Mouse (Mus musculus): ENCODE data around the gene Pold1. TPM values are rescaled to one million over a fixed set of nuclear protein-coding genes. Genes with fewer than 3 reads are reported as not detected.

The Pold1 gene
- polyA plus RNA-seq, 1 experiment = 18.1 TPM

DNA sequence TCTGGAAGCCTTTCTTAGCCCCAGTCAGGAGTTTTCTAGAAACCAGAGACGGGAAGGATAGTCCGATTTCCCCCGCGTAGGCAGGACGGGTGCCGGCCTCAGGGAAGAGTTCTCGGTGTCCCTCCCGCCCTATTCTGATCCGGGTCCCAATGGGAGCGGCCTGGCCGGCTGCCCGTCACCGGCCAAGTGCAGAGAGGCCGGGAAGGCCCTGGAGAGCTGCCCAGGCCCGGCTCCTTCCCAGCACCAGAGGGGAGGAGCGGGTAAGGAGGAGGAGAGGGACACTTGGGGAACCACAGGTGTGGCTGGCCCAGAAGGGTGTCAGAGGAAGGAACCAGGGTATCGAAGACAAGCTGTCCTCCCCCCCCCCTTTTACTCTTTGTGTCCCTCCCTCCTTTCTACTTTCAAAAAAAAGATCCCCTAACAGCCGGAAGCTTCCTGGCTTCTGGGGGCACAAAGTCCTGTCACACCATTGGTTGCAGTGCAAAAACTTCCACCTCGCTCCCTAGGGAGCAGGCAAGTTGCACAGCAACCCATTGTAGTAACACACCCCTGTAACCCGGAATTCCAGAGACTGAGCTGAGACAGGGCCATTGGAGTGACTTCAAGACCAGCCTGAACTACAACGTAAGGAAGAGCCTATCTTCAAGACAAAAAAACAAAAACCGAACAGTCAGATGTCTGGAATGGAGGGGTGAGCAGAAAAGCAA lies 23.4 kb downstream of the Pold1 start:
- H3K36me3 ChIP-seq (ENCODE audit: control insufficient read depth, insufficient read depth, low read length) = no peaks in the 10 kb centered on the region
- TF ChIP-seq POLR2A (IDR thresholded peaks at IDR 0.05; ENCODE audit: control insufficient read depth, low read depth, low read length) (no peak), CTCF (IDR thresholded peaks at IDR 0.05; ENCODE audit: control insufficient read depth, insufficient read depth, insufficient replicate concordance, low read depth, low read length) (no peak)
- H3K27ac ChIP-seq (ENCODE audit: control insufficient read depth, insufficient read depth, low read depth, low read length) = no peak overlapping the region
- peaks cover 20% of the 10 kb centered on the region for H3K4me1 ChIP-seq (ENCODE audit: control insufficient read depth, insufficient read depth, low read length)
- no peaks in the 10 kb centered on the region for H3K27me3 ChIP-seq (ENCODE audit: control insufficient read depth, insufficient read depth, low read length)
- no peak overlapping the region for H3K4me3 ChIP-seq (ENCODE audit: control insufficient read depth, low read depth, low read length)

- Histone ChIP-seq H3K4me1 (ENCODE audit: control insufficient read depth, insufficient read depth, low read length) (peaks cover 20% of the 10 kb centered on the region), H3K4me3 (ENCODE audit: control insufficient read depth, low read depth, low read length) (no peak within 1 kb of the TSS), H3K27me3 (ENCODE audit: control insufficient read depth, insufficient read depth, low read length) (no peaks in the 10 kb centered on the region), H3K36me3 (ENCODE audit: control insufficient read depth, insufficient read depth, low read length) (no peaks in the 10 kb centered on the region), H3K27ac (ENCODE audit: control insufficient read depth, insufficient read depth, low read depth, low read length) (no peak within 1 kb of the TSS)
- TF ChIP-seq CTCF (IDR thresholded peaks at IDR 0.05; ENCODE audit: control insufficient read depth, insufficient read depth, insufficient replicate concordance, low read depth, low read length) = no peak
- TF ChIP-seq POLR2A (IDR thresholded peaks at IDR 0.05; ENCODE audit: control insufficient read depth, low read depth, low read length) = no peak
Measured at GRCm38 (mm10) chr7:44524502-44524901, 24.1 kb downstream of the Pold1 start, which contains the start of gene Mybpc2. Gene Mybpc2 (minus strand): TSS chr7:44524656.

DNA sequence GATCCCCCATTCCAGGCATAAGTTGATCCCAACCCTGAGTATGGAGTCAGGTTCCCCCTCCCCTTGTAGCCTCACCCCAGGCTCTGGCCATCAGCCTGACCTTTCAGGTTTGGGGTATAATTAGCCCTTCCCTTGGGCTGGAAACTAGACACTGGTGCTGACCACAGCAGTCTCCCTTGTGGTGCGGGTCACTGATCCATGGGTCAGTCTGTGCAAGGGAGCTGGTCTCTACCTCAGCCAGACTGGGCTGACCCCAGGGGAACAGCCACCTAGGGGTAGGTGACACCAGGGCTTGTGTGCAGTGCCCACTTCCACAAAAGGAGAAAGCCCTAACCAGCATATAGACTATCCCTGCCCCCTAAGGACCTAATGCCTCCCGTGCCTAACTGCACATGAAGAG lies 25.6 kb downstream of the Pold1 start:
- Histone ChIP-seq H3K4me3 (ENCODE audit: control insufficient read depth, low read depth, low read length) (no peak overlapping the region), H3K27ac (ENCODE audit: control insufficient read depth, insufficient read depth, low read depth, low read length) (no peak overlapping the region), H3K27me3 (ENCODE audit: control insufficient read depth, insufficient read depth, low read length) (no peaks in the 10 kb centered on the region), H3K4me1 (ENCODE audit: control insufficient read depth, insufficient read depth, low read length) (peaks cover 20% of the 10 kb centered on the region), H3K36me3 (ENCODE audit: control insufficient read depth, insufficient read depth, low read length) (no peaks in the 10 kb centered on the region)
- TF ChIP-seq POLR2A (IDR thresholded peaks at IDR 0.05; ENCODE audit: control insufficient read depth, low read depth, low read length) (no peak), CTCF (IDR thresholded peaks at IDR 0.05; ENCODE audit: control insufficient read depth, insufficient read depth, insufficient replicate concordance, low read depth, low read length) (no peak)

DNA sequence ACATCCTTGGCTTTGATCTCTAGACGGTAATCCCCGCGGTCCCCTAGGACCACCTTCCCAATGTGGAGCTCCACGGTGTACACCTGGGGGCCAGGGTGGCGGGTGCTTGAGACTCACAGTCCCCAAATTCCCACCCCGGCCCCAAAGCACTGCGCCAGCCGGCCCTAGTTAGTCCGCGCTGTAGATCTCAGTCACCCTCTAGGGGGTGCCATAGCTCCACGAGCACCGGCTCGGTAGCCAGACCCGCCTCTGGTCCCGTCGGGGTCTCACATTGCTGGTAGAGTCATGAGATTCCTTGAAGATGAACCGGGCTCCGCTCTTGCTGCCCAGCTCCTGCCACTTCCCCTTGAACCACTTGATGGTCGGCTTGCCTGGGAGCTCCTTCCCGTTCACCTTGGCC lies 26.9 kb downstream of the Pold1 start:
- Histone ChIP-seq H3K27ac (ENCODE audit: control insufficient read depth, insufficient read depth, low read depth, low read length) (no peak overlapping the region), H3K27me3 (ENCODE audit: control insufficient read depth, insufficient read depth, low read length) (no peaks in the 10 kb centered on the region), H3K36me3 (ENCODE audit: control insufficient read depth, insufficient read depth, low read length) (no peaks in the 10 kb centered on the region), H3K4me1 (ENCODE audit: control insufficient read depth, insufficient read depth, low read length) (peaks cover 9% of the 10 kb centered on the region), H3K4me3 (ENCODE audit: control insufficient read depth, low read depth, low read length) (no peak overlapping the region)
- TF ChIP-seq POLR2A (IDR thresholded peaks at IDR 0.05; ENCODE audit: control insufficient read depth, low read depth, low read length) (no peak), CTCF (IDR thresholded peaks at IDR 0.05; ENCODE audit: control insufficient read depth, insufficient read depth, insufficient replicate concordance, low read depth, low read length) (peak; percentile 49; the same call in 1 of the 2 replicates)

- no peak for TF ChIP-seq CTCF (IDR thresholded peaks at IDR 0.05; ENCODE audit: control insufficient read depth, insufficient read depth, insufficient replicate concordance, low read depth, low read length)
- TF ChIP-seq POLR2A (IDR thresholded peaks at IDR 0.05; ENCODE audit: control insufficient read depth, low read depth, low read length) = no peak
- Histone ChIP-seq H3K27me3 (ENCODE audit: control insufficient read depth, insufficient read depth, low read length) (no peaks in the 10 kb centered on the region), H3K4me3 (ENCODE audit: control insufficient read depth, low read depth, low read length) (no peak overlapping the region), H3K36me3 (ENCODE audit: control insufficient read depth, insufficient read depth, low read length) (no peaks in the 10 kb centered on the region), H3K27ac (ENCODE audit: control insufficient read depth, insufficient read depth, low read depth, low read length) (no peak overlapping the region), H3K4me1 (ENCODE audit: control insufficient read depth, insufficient read depth, low read length) (peaks cover 9% of the 10 kb centered on the region)
Measured at GRCm38 (mm10) chr7:44520990-44521389, 27.7 kb downstream of the Pold1 start.

GRCm38 (mm10) chr7:44519240-44519913 lies 29.3 kb downstream of the Pold1 start:
- Histone ChIP-seq H3K27ac (ENCODE audit: control insufficient read depth, insufficient read depth, low read depth, low read length) (no peak overlapping the region), H3K36me3 (ENCODE audit: control insufficient read depth, insufficient read depth, low read length) (no peaks in the 10 kb centered on the region), H3K4me1 (ENCODE audit: control insufficient read depth, insufficient read depth, low read length) (peaks cover 5% of the 10 kb centered on the region; the same call in 1 of the 2 replicates), H3K27me3 (ENCODE audit: control insufficient read depth, insufficient read depth, low read length) (no peaks in the 10 kb centered on the region), H3K4me3 (ENCODE audit: control insufficient read depth, low read depth, low read length) (no peak overlapping the region)
- TF ChIP-seq POLR2A (IDR thresholded peaks at IDR 0.05; ENCODE audit: control insufficient read depth, low read depth, low read length) = no peak
- TF ChIP-seq CTCF (IDR thresholded peaks at IDR 0.05; ENCODE audit: control insufficient read depth, insufficient read depth, insufficient replicate concordance, low read depth, low read length) = peak; percentile 59; the same call in 1 of the 2 replicates

- Histone ChIP-seq H3K4me1 (ENCODE audit: control insufficient read depth, insufficient read depth, low read length) (no peaks in the 10 kb centered on the region), H3K36me3 (ENCODE audit: control insufficient read depth, insufficient read depth, low read length) (no peaks in the 10 kb centered on the region), H3K27me3 (ENCODE audit: control insufficient read depth, insufficient read depth, low read length) (no peaks in the 10 kb centered on the region), H3K27ac (ENCODE audit: control insufficient read depth, insufficient read depth, low read depth, low read length) (no peak overlapping the region), H3K4me3 (ENCODE audit: control insufficient read depth, low read depth, low read length) (no peak overlapping the region)
- TF ChIP-seq CTCF (IDR thresholded peaks at IDR 0.05; ENCODE audit: control insufficient read depth, insufficient read depth, insufficient replicate concordance, low read depth, low read length) (no peak), POLR2A (IDR thresholded peaks at IDR 0.05; ENCODE audit: control insufficient read depth, low read depth, low read length) (no peak)
Measured at GRCm38 (mm10) chr7:44507491-44507890, 41.2 kb downstream of the Pold1 start.
